8 mouse cellular contexts compared by ENCODE assay signal in genomic region chr7:27541922-27542321, GRCm38 (mm10). TPM values are rescaled to one million over a fixed set of nuclear protein-coding genes. Genes with fewer than 3 reads are reported as not detected.
DNase-seq lines count a peak whose midpoint lies in the region; ATAC-seq and TF ChIP-seq lines count a peak whose summit lies in the region.

No protein-coding gene starts in this region.

- H3K27me3 ChIP-seq in heart, embryonic 13.5 days (replicated peaks): no peaks in the 10 kb centered on the region
- H3K27me3 ChIP-seq in ES-Bruce4 (ENCODE audit: control insufficient read depth, insufficient read depth, low read length, poor library complexity, severe bottlenecking): no peaks in the 10 kb centered on the region
- H3K27me3 ChIP-seq in forebrain, embryonic 14.5 days (replicated peaks; ENCODE audit: control insufficient read depth, insufficient read depth, low read length): no peaks in the 10 kb centered on the region
- no peaks in the 10 kb centered on the region for H3K27me3 ChIP-seq in liver, embryonic 15.5 days

- H3K27ac ChIP-seq in heart, embryonic 13.5 days (replicated peaks): no peak overlapping the region
- no peak overlapping the region for H3K27ac ChIP-seq in ES-Bruce4 (ENCODE audit: insufficient read depth, low read length)
- H3K27ac ChIP-seq in forebrain, embryonic 14.5 days (ENCODE audit: low read depth, low read length): no peak overlapping the region
- peak overlapping the region; percentile 91 for H3K27ac ChIP-seq in liver, embryonic 15.5 days (replicated peaks)

- peaks cover 33% of the 10 kb centered on the region for H3K36me3 ChIP-seq in heart, embryonic 13.5 days
- H3K36me3 ChIP-seq in ES-Bruce4 (ENCODE audit: control insufficient read depth, insufficient read depth, low read length, poor library complexity, severe bottlenecking): no peaks in the 10 kb centered on the region; the same call in 1 of the 2 replicates
- peaks cover 25% of the 10 kb centered on the region for H3K36me3 ChIP-seq in forebrain, embryonic 14.5 days (ENCODE audit: control insufficient read depth, insufficient read depth, low read length)
- H3K36me3 ChIP-seq in liver, embryonic 15.5 days (replicated peaks): peaks cover 41% of the 10 kb centered on the region

- peaks cover 32% of the 10 kb centered on the region for H3K4me1 ChIP-seq in heart, embryonic 13.5 days
- H3K4me1 ChIP-seq in ES-Bruce4 (ENCODE audit: control insufficient read depth, insufficient read depth, low read length): no peaks in the 10 kb centered on the region
- H3K4me1 ChIP-seq in forebrain, embryonic 14.5 days (ENCODE audit: control insufficient read depth, insufficient read depth, low read length): peaks cover 8% of the 10 kb centered on the region; the same call in 1 of the 2 replicates
- peaks cover 79% of the 10 kb centered on the region for H3K4me1 ChIP-seq in liver, embryonic 15.5 days (replicated peaks)

- intact Hi-C loops in heart, postnatal 25 days (cut with DNase I): no loop called here

- TF ChIP-seq POLR2A in ES-Bruce4 (IDR thresholded peaks at IDR 0.05; ENCODE audit: insufficient read depth, low read length): no peak

- ATAC-seq in heart, embryonic 13.5 days (ENCODE audit: extremely low read depth, insufficient number of reproducible peaks, low FRiP score, low TSS enrichment): no peak
- no peak for ATAC-seq in forebrain, embryonic 14.5 days
- ATAC-seq in liver, embryonic 15.5 days (ENCODE audit: insufficient read depth): no peak

- H3K9ac ChIP-seq in heart, embryonic 13.5 days: peak overlapping the region; percentile 88
- H3K9ac ChIP-seq in ES-Bruce4 (ENCODE audit: low read depth, poor library complexity, severe bottlenecking): peak overlapping the region; percentile 40
- peak overlapping the region; percentile 74 for H3K9ac ChIP-seq in forebrain, embryonic 14.5 days (ENCODE audit: low read length)
- peak overlapping the region; percentile 81 for H3K9ac ChIP-seq in liver, embryonic 15.5 days

- no peak for DNase-seq in heart, postnatal 25 days (ENCODE audit: low spot score)
- DNase-seq in forebrain, embryonic 14.5 days (ENCODE audit: low spot score): no peak
- DNase-seq in gastrocnemius, adult 18-20 months (ENCODE audit: low spot score): no peak
- DNase-seq in cerebellum, postnatal 4 days (ENCODE audit: low spot score in 2 of 2): no peak
- DNase-seq in left cerebral cortex, adult 9 months (ENCODE audit: low spot score in 2 of 2): no peak

- TF ChIP-seq EP300 in ES-Bruce4 (IDR thresholded peaks at IDR 0.05; ENCODE audit: insufficient read depth, low read depth, low read length): no peak

- WGBS in heart, embryonic 13.5 days: 58% methylated on average over 5 of the region's 5 CpGs
- WGBS in forebrain, embryonic 14.5 days: 61% methylated on average over 5 of the region's 5 CpGs
- 58% methylated on average over 5 of the region's 5 CpGs for WGBS in liver, embryonic 15.5 days (ENCODE audit: insufficient replicate concordance)

- H3K4me2 ChIP-seq in heart, embryonic 13.5 days: peak overlapping the region; percentile 99
- peak overlapping the region; percentile 86 for H3K4me2 ChIP-seq in forebrain, embryonic 14.5 days (ENCODE audit: low read length)
- peak overlapping the region; percentile 91 for H3K4me2 ChIP-seq in liver, embryonic 15.5 days

- H3K4me3 ChIP-seq in heart, embryonic 13.5 days: peak overlapping the region; percentile 65
- peak overlapping the region; percentile 58 for H3K4me3 ChIP-seq in ES-Bruce4 (ENCODE audit: low read depth, low read length)
- peak overlapping the region; percentile 53 for H3K4me3 ChIP-seq in forebrain, embryonic 14.5 days (ENCODE audit: low read depth, low read length)
- H3K4me3 ChIP-seq in liver, embryonic 15.5 days (replicated peaks): peak overlapping the region; percentile 71

- H3K9me3 ChIP-seq in heart, embryonic 13.5 days: no peaks in the 10 kb centered on the region
- no peaks in the 10 kb centered on the region for H3K9me3 ChIP-seq in ES-Bruce4 (replicated peaks; ENCODE audit: control insufficient read depth, insufficient read depth, low read length, poor library complexity, severe bottlenecking)
- no peaks in the 10 kb centered on the region for H3K9me3 ChIP-seq in forebrain, embryonic 14.5 days (replicated peaks; ENCODE audit: control insufficient read depth, low read length)
- no peaks in the 10 kb centered on the region for H3K9me3 ChIP-seq in liver, embryonic 15.5 days (replicated peaks)

- no peak for TF ChIP-seq CTCF in ES-Bruce4 (IDR thresholded peaks at IDR 0.05; ENCODE audit: low read depth, low read length)

RNA-seq across cellular contexts. Expression of gene Pld3, which starts 11.1 kb away (rescaled TPM):
- 62.5 and 65.9 TPM in 2 replicates for polyA plus RNA-seq in heart, embryonic 13.5 days (2015; fragmentation: Nextera tagmentation; extraction: Ambion mirVana)
- 10 to 100 TPM; 23.3 to 27.1 TPM for total RNA-seq in heart, postnatal 25 days (2021)
- 50.8 and 72.8 TPM in 2 replicates for polyA plus RNA-seq in ES-Bruce4 (2011; ENCODE audit: insufficient read depth, insufficient read length, low read depth, missing spikeins)
- 98.6 and 108 TPM in 2 replicates for polyA plus RNA-seq in forebrain, embryonic 14.5 days (2014; fragmentation: Nextera tagmentation; extraction: Ambion mirVana)
- 76.3 and 93.4 TPM in 2 replicates for polyA plus RNA-seq in liver, embryonic 15.5 days (2015; fragmentation: Nextera tagmentation; extraction: Ambion mirVana)
- 10 to 100 TPM; 15.1 to 16.1 TPM for total RNA-seq in gastrocnemius, adult 18-20 months (2021)

RNA-seq across cellular contexts. Expression of gene 2310022A10Rik, which starts 11.1 kb away (rescaled TPM):
- polyA plus RNA-seq in heart, embryonic 13.5 days (2015; fragmentation: Nextera tagmentation; extraction: Ambion mirVana): 30.6 and 34.5 TPM in 2 replicates
- total RNA-seq in heart, postnatal 25 days (2021): 10 to 100 TPM; 64.6 to 71.9 TPM
- polyA plus RNA-seq in ES-Bruce4 (2011; ENCODE audit: insufficient read depth, insufficient read length, low read depth, missing spikeins): 36.1 and 36.7 TPM in 2 replicates
- 26.3 and 31.2 TPM in 2 replicates for polyA plus RNA-seq in forebrain, embryonic 14.5 days (2014; fragmentation: Nextera tagmentation; extraction: Ambion mirVana)
- polyA plus RNA-seq in liver, embryonic 15.5 days (2015; fragmentation: Nextera tagmentation; extraction: Ambion mirVana): 15.7 and 17.3 TPM in 2 replicates
- total RNA-seq in gastrocnemius, adult 18-20 months (2021): 100 to 1,000 TPM; 103 to 116 TPM

RNA-seq across cellular contexts. Expression of gene Hipk4, which starts 18.9 kb away (rescaled TPM):
- 0.20 and 0.36 TPM in 2 replicates for polyA plus RNA-seq in heart, embryonic 13.5 days (2015; fragmentation: Nextera tagmentation; extraction: Ambion mirVana)
- total RNA-seq in heart, postnatal 25 days (2021): under 1 TPM; 0.13 to 0.17 TPM
- polyA plus RNA-seq in ES-Bruce4 (2011; ENCODE audit: insufficient read depth, insufficient read length, low read depth, missing spikeins): 1.4 and 1.5 TPM in 2 replicates
- polyA plus RNA-seq in forebrain, embryonic 14.5 days (2014; fragmentation: Nextera tagmentation; extraction: Ambion mirVana): 0.08 and 0.27 TPM in 2 replicates
- polyA plus RNA-seq in liver, embryonic 15.5 days (2015; fragmentation: Nextera tagmentation; extraction: Ambion mirVana): 0.10 and 0.16 TPM in 2 replicates
- not detected for total RNA-seq in gastrocnemius, adult 18-20 months (2021)

RNA-seq across cellular contexts. Expression of gene Prx, which starts 42.8 kb away (rescaled TPM):
- polyA plus RNA-seq in heart, embryonic 13.5 days (2015; fragmentation: Nextera tagmentation; extraction: Ambion mirVana): 2.0 and 2.1 TPM in 2 replicates
- 1 to 10 TPM; 1.2 to 1.6 TPM for total RNA-seq in heart, postnatal 25 days (2021)
- 4.2 and 5.7 TPM in 2 replicates for polyA plus RNA-seq in ES-Bruce4 (2011; ENCODE audit: insufficient read depth, insufficient read length, low read depth, missing spikeins)
- polyA plus RNA-seq in forebrain, embryonic 14.5 days (2014; fragmentation: Nextera tagmentation; extraction: Ambion mirVana): 0.55 and 0.73 TPM in 2 replicates
- 0.67 and 0.75 TPM in 2 replicates for polyA plus RNA-seq in liver, embryonic 15.5 days (2015; fragmentation: Nextera tagmentation; extraction: Ambion mirVana)
- total RNA-seq in gastrocnemius, adult 18-20 months (2021): 1 to 10 TPM; 5.2 to 6.6 TPM

RNA-seq across cellular contexts. Expression of gene Akt2, which starts 49.4 kb away (rescaled TPM):
- 72.7 and 73.4 TPM in 2 replicates for polyA plus RNA-seq in heart, embryonic 13.5 days (2015; fragmentation: Nextera tagmentation; extraction: Ambion mirVana)
- 100 to 1,000 TPM; 166 to 177 TPM for total RNA-seq in heart, postnatal 25 days (2021)
- polyA plus RNA-seq in ES-Bruce4 (2011; ENCODE audit: insufficient read depth, insufficient read length, low read depth, missing spikeins): 38.7 and 39.8 TPM in 2 replicates
- 80.6 and 85.8 TPM in 2 replicates for polyA plus RNA-seq in forebrain, embryonic 14.5 days (2014; fragmentation: Nextera tagmentation; extraction: Ambion mirVana)
- 26.4 and 28.3 TPM in 2 replicates for polyA plus RNA-seq in liver, embryonic 15.5 days (2015; fragmentation: Nextera tagmentation; extraction: Ambion mirVana)
- 100 to 1,000 TPM; 171 to 178 TPM for total RNA-seq in gastrocnemius, adult 18-20 months (2021)
